Mouse (Mus musculus): Measurements from ENCODE around the gene Cacfd1. TPM values are rescaled to one million over a fixed set of nuclear protein-coding genes. Genes with fewer than 3 reads are reported as not detected.

The Cacfd1 gene
- polyA plus RNA-seq, 1 experiment: 22.8 TPM

DNA sequence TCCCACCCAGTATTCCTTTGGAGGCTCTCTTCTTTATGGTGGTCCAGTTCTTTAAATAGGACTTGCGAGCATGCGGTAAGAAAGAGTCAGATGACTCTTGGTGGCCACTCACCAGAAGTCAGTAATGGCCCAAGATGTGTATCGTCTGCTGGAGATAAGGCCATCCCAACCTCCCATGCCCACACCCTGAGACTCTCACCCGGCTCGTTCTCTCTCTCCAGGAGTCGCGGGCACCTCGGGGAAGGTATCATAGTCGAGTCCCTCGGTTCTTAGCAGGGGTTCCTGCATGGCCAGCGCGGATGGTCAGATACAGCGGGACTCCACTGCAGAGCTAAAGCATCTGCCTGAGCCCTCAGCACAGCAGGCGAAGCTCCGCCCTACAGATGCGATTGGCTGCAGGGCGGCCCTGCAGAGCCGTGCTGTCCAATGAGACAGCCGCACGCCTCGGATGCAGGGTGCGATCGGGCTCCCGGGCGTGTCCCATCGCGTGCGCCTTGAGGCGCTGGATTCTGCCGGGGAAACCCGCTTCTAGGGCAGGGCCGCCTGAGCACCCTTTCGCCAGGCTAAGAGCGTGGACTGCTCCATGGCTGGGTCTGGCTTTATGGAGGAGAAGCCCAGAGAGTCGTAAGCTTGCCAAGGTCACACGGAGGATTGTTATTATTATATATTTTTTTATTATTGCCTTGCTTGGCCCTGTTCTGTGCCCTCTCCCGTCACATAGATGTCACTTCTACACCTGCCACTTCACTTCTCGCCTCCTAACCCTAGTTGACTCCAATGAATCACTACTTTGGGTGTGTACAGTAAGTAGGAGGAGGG, 18.1 kb downstream of the Cacfd1 start, which contains the start of gene Slc2a6:
Gene Slc2a6, minus strand, starts transcription at position 381 of the 819 bp plus-strand sequence.
- TF ChIP-seq E2F4 (IDR thresholded peaks at IDR 0.05; ENCODE audit: insufficient read depth): no peak
- peak in 2 of 3 experiments; percentile 61 to 74 for TF ChIP-seq MYOD1 (IDR thresholded peaks at IDR 0.05; ENCODE audit: control insufficient read depth in 1 of 3, insufficient read length in 2 of 3, low read depth in 2 of 3)
- TF ChIP-seq POLR2A (IDR thresholded peaks at IDR 0.05; ENCODE audit: insufficient read length, low read depth): peak; percentile 76
- no peak for TF ChIP-seq SRF (IDR thresholded peaks at IDR 0.05; ENCODE audit: control insufficient read depth, insufficient read length, low read depth)
- TF ChIP-seq MAX (IDR thresholded peaks at IDR 0.05; ENCODE audit: low read depth): no peak
- TF ChIP-seq TCF3 (IDR thresholded peaks at IDR 0.05; ENCODE audit: insufficient read length, low read depth): no peak
- TF ChIP-seq POLR2AphosphoS2 (IDR thresholded peaks at IDR 0.05; ENCODE audit: insufficient read length, low read depth): peak; percentile 54
- TF ChIP-seq MYOG (IDR thresholded peaks at IDR 0.05; ENCODE audit: control insufficient read depth in 1 of 3, insufficient read depth in 1 of 3, insufficient read length in 2 of 3, low read depth in 2 of 3): no peak
- TF ChIP-seq CEBPB (IDR thresholded peaks at IDR 0.05; ENCODE audit: insufficient read depth, poor library complexity, severe bottlenecking): no peak
- peak; percentile 21 for TF ChIP-seq TCF12 (IDR thresholded peaks at IDR 0.05; ENCODE audit: insufficient read depth, poor library complexity, severe bottlenecking)
- no peak for TF ChIP-seq USF1 (IDR thresholded peaks at IDR 0.05; ENCODE audit: low read depth)
- TF ChIP-seq REST (IDR thresholded peaks at IDR 0.05; ENCODE audit: insufficient read depth, insufficient read length): no peak
- Histone ChIP-seq H3K4me2 (ENCODE audit: low read depth) (peak within 1 kb of the TSS; percentile 58), H3K4me3 (peak within 1 kb of the TSS; percentile 35), H3K27me3 (ENCODE audit: control insufficient read depth, insufficient read depth, insufficient read length) (peaks cover 5% of the 10 kb centered on the region), H3K79me2 (ENCODE audit: control insufficient read depth, insufficient read depth) (no peaks in the 10 kb centered on the region), H3ac (ENCODE audit: control insufficient read depth, insufficient read length) (no peak within 1 kb of the TSS), H3K36me3 (ENCODE audit: control insufficient read depth, insufficient read depth) (no peaks in the 10 kb centered on the region)

DNA sequence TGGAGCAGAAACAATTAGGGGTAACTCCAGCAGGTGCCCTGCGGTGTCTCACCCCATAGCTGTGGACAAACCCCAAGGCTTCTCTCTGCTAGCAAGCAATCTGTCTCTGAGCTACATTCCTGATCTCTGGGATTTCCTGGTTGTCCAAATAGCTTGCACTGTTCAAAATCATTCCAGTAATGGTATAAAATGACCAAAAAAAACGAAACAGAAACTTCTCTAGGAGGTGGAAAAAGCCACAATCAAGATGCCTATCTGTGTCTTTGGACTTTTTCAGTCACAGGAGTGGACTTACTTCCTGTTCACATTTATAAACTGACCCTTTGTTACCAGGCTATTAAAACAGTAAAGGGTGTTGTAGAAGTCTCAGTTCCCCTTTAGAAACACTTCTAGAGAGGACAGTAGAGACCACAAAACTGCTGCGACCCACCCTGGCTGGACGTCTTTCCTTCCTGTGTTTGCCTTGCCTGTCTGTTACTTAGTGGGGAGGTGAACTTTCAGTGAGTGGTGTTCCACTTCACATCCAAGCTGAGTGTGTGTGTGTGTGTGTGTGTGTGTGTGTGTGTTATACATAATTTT, 18.8 kb downstream of the Cacfd1 start:
- peaks cover 6% of the 10 kb centered on the region for H3K27me3 ChIP-seq (ENCODE audit: control insufficient read depth, insufficient read depth, insufficient read length)
- no peaks in the 10 kb centered on the region for H3K79me2 ChIP-seq (ENCODE audit: control insufficient read depth, insufficient read depth)
- no peak overlapping the region for H3ac ChIP-seq (ENCODE audit: control insufficient read depth, insufficient read length)
- no peaks in the 10 kb centered on the region for H3K36me3 ChIP-seq (ENCODE audit: control insufficient read depth, insufficient read depth)
- H3K4me2 ChIP-seq (ENCODE audit: low read depth): peak overlapping the region; percentile 53
- peak in 1 of 3 experiments; percentile 62 for TF ChIP-seq MYOG (IDR thresholded peaks at IDR 0.05; ENCODE audit: control insufficient read depth in 1 of 3, insufficient read depth in 1 of 3, insufficient read length in 2 of 3, low read depth in 2 of 3)
- TF ChIP-seq SRF (IDR thresholded peaks at IDR 0.05; ENCODE audit: control insufficient read depth, insufficient read length, low read depth): no peak
- no peak for TF ChIP-seq REST (IDR thresholded peaks at IDR 0.05; ENCODE audit: insufficient read depth, insufficient read length)
- H3K4me3 ChIP-seq: peak overlapping the region; percentile 35

- Histone ChIP-seq H3ac (ENCODE audit: control insufficient read depth, insufficient read length) (no peak overlapping the region), H3K27me3 (ENCODE audit: control insufficient read depth, insufficient read depth, insufficient read length) (peaks cover 12% of the 10 kb centered on the region), H3K36me3 (ENCODE audit: control insufficient read depth, insufficient read depth) (no peaks in the 10 kb centered on the region), H3K4me3 (no peak overlapping the region), H3K4me2 (ENCODE audit: low read depth) (no peak overlapping the region), H3K79me2 (ENCODE audit: control insufficient read depth, insufficient read depth) (no peaks in the 10 kb centered on the region)
- TF ChIP-seq USF1 (IDR thresholded peaks at IDR 0.05; ENCODE audit: low read depth): no peak
- TF ChIP-seq TCF12 (IDR thresholded peaks at IDR 0.05; ENCODE audit: insufficient read depth, poor library complexity, severe bottlenecking): no peak
- TF ChIP-seq POLR2A (IDR thresholded peaks at IDR 0.05; ENCODE audit: insufficient read length, low read depth): no peak
- TF ChIP-seq E2F4 (IDR thresholded peaks at IDR 0.05; ENCODE audit: insufficient read depth): no peak
- no peak for TF ChIP-seq MYOD1 (IDR thresholded peaks at IDR 0.05; ENCODE audit: control insufficient read depth in 1 of 3, insufficient read length in 2 of 3, low read depth in 2 of 3)
- no peak for TF ChIP-seq MAX (IDR thresholded peaks at IDR 0.05; ENCODE audit: low read depth)
- no peak for TF ChIP-seq REST (IDR thresholded peaks at IDR 0.05; ENCODE audit: insufficient read depth, insufficient read length)
- no peak for TF ChIP-seq TCF3 (IDR thresholded peaks at IDR 0.05; ENCODE audit: insufficient read length, low read depth)
- TF ChIP-seq SRF (IDR thresholded peaks at IDR 0.05; ENCODE audit: control insufficient read depth, insufficient read length, low read depth): no peak
- no peak for TF ChIP-seq MYOG (IDR thresholded peaks at IDR 0.05; ENCODE audit: control insufficient read depth in 1 of 3, insufficient read depth in 1 of 3, insufficient read length in 2 of 3, low read depth in 2 of 3)
- TF ChIP-seq CEBPB (IDR thresholded peaks at IDR 0.05; ENCODE audit: insufficient read depth, poor library complexity, severe bottlenecking): no peak
- TF ChIP-seq POLR2AphosphoS2 (IDR thresholded peaks at IDR 0.05; ENCODE audit: insufficient read length, low read depth): no peak
Measured at GRCm38 (mm10) chr2:27032361-27032760, 22.6 kb downstream of the Cacfd1 start.

- H3ac ChIP-seq (ENCODE audit: control insufficient read depth, insufficient read length): no peak overlapping the region
- no peaks in the 10 kb centered on the region for H3K36me3 ChIP-seq (ENCODE audit: control insufficient read depth, insufficient read depth)
- peaks cover 25% of the 10 kb centered on the region for H3K27me3 ChIP-seq (ENCODE audit: control insufficient read depth, insufficient read depth, insufficient read length)
- no peaks in the 10 kb centered on the region for H3K79me2 ChIP-seq (ENCODE audit: control insufficient read depth, insufficient read depth)
- TF ChIP-seq CEBPB (IDR thresholded peaks at IDR 0.05; ENCODE audit: insufficient read depth, poor library complexity, severe bottlenecking) (peak; percentile 67; the same call in 1 of the 2 replicates), MYOD1 (IDR thresholded peaks at IDR 0.05; ENCODE audit: control insufficient read depth in 1 of 3, insufficient read length in 2 of 3, low read depth in 2 of 3) (peak; percentile 93 to 99 (median 94)), TCF12 (IDR thresholded peaks at IDR 0.05; ENCODE audit: insufficient read depth, poor library complexity, severe bottlenecking) (peak; percentile 96), POLR2A (IDR thresholded peaks at IDR 0.05; ENCODE audit: insufficient read length, low read depth) (no peak), POLR2AphosphoS2 (IDR thresholded peaks at IDR 0.05; ENCODE audit: insufficient read length, low read depth) (no peak), E2F4 (IDR thresholded peaks at IDR 0.05; ENCODE audit: insufficient read depth) (no peak), TCF3 (IDR thresholded peaks at IDR 0.05; ENCODE audit: insufficient read length, low read depth) (peak; percentile 70), REST (IDR thresholded peaks at IDR 0.05; ENCODE audit: insufficient read depth, insufficient read length) (no peak), MYOG (IDR thresholded peaks at IDR 0.05; ENCODE audit: control insufficient read depth in 1 of 3, insufficient read depth in 1 of 3, insufficient read length in 2 of 3, low read depth in 2 of 3) (peak; percentile 86 to 100 (median 96)), MAX (IDR thresholded peaks at IDR 0.05; ENCODE audit: low read depth) (no peak), SRF (IDR thresholded peaks at IDR 0.05; ENCODE audit: control insufficient read depth, insufficient read length, low read depth) (no peak), USF1 (IDR thresholded peaks at IDR 0.05; ENCODE audit: low read depth) (no peak)
- peak overlapping the region; percentile 40 for H3K4me2 ChIP-seq (ENCODE audit: low read depth)
- H3K4me3 ChIP-seq: no peak overlapping the region
Measured at GRCm38 (mm10) chr2:27036003-27036402, 26.3 kb downstream of the Cacfd1 start.

Data from myocyte (in vitro differentiated cells).